11 mouse cellular contexts compared by ENCODE assay signal in genomic region chr11:34123147-34123546, GRCm38 (mm10). TPM values are rescaled to one million over a fixed set of nuclear protein-coding genes. Genes with fewer than 3 reads are reported as not detected.
DNase-seq lines count a peak whose midpoint lies in the region; ATAC-seq lines count a peak whose summit lies in the region.
"Had no signal": no experiment of that assay in that cellular context is flagged by ENCODE, and none has a peak within 500 bp of the region (broad histone marks: within the 10 kb centered on the region; RNA-seq: fewer than 3 reads in every experiment).

No protein-coding gene starts in this region.

- no peak overlapping the region for H3K27ac ChIP-seq in lung, embryonic 16.5 days (ENCODE audit: low read length)
- no peak overlapping the region for H3K27ac ChIP-seq in hindbrain, embryonic 16.5 days (ENCODE audit: low read depth, low read length)
- H3K27ac ChIP-seq: midbrain, embryonic 12.5 days had no signal

- ATAC-seq in lung, embryonic 16.5 days (ENCODE audit: low read depth) = 0 out of 2 replicates have a peak, but pooled peaks have one; percentile 31
- 0 out of 2 replicates have a peak, but pooled peaks have one; percentile 37 for ATAC-seq in hindbrain, embryonic 16.5 days

- no peak overlapping the region for H3K4me2 ChIP-seq in lung, embryonic 16.5 days (ENCODE audit: low read depth, low read length)
- H3K4me2 ChIP-seq in hindbrain, embryonic 16.5 days (ENCODE audit: low read length) = no peak overlapping the region
- H3K4me2 ChIP-seq: midbrain, embryonic 12.5 days had no signal

- no peaks in the 10 kb centered on the region for H3K4me1 ChIP-seq in lung, embryonic 16.5 days (replicated peaks; ENCODE audit: control insufficient read depth, insufficient read depth, low read length)
- no peaks in the 10 kb centered on the region for H3K4me1 ChIP-seq in hindbrain, embryonic 16.5 days (ENCODE audit: control insufficient read depth, insufficient read depth, low read depth, low read length)
- H3K4me1 ChIP-seq: midbrain, embryonic 12.5 days had no signal

- WGBS in lung, embryonic 16.5 days = 6% methylated on average over 2 of the region's 2 CpGs
- WGBS in hindbrain, embryonic 16.5 days = 8% methylated on average over 2 of the region's 2 CpGs

- no peak overlapping the region for H3K4me3 ChIP-seq in lung, embryonic 16.5 days (ENCODE audit: low read length)
- no peak overlapping the region for H3K4me3 ChIP-seq in hindbrain, embryonic 16.5 days (ENCODE audit: low read length)
- H3K4me3 ChIP-seq: midbrain, embryonic 12.5 days had no signal

- H3K9me3 ChIP-seq in lung, embryonic 16.5 days (ENCODE audit: control insufficient read depth, low read length) = no peaks in the 10 kb centered on the region
- H3K9me3 ChIP-seq in hindbrain, embryonic 16.5 days (ENCODE audit: control insufficient read depth, low read length) = no peaks in the 10 kb centered on the region
- H3K9me3 ChIP-seq: midbrain, embryonic 12.5 days had no signal

- no peaks in the 10 kb centered on the region for H3K36me3 ChIP-seq in lung, embryonic 16.5 days (ENCODE audit: control insufficient read depth, insufficient read depth, low read length)
- no peaks in the 10 kb centered on the region for H3K36me3 ChIP-seq in hindbrain, embryonic 16.5 days (ENCODE audit: control insufficient read depth, insufficient read depth, low read length)
- H3K36me3 ChIP-seq: G1E; midbrain, embryonic 12.5 days had no signal

- DNase-seq in cerebellum, adult 18-20 months = peak; percentile 10 to 33
- no peak for DNase-seq in cerebellum, adult 9-11 months
- no peak for DNase-seq in lung, adult 18-20 months
- DNase-seq in cerebellum, adult 9-10 months = peak; percentile 29
- DNase-seq in mesoderm, embryonic 11.5 days (ENCODE audit: low read depth, low spot score) = peak; percentile 64
- no peak for DNase-seq in ovary, postnatal 36 days (ENCODE audit: low spot score)

- no peak overlapping the region for H3K9ac ChIP-seq in lung, embryonic 16.5 days (ENCODE audit: low read length)
- no peak overlapping the region for H3K9ac ChIP-seq in hindbrain, embryonic 16.5 days (ENCODE audit: low read depth, low read length)
- H3K9ac ChIP-seq: midbrain, embryonic 12.5 days had no signal

- H3K27me3 ChIP-seq in lung, embryonic 16.5 days (ENCODE audit: control insufficient read depth, insufficient read depth, low read depth, low read length) = no peaks in the 10 kb centered on the region
- no peaks in the 10 kb centered on the region for H3K27me3 ChIP-seq in hindbrain, embryonic 16.5 days (replicated peaks; ENCODE audit: control insufficient read depth, insufficient read depth, low read length)
- H3K27me3 ChIP-seq: midbrain, embryonic 12.5 days had no signal

RNA-seq across cellular contexts. Expression of gene 4930469K13Rik, which starts 24.8 kb away (rescaled TPM):
- polyA plus RNA-seq in lung, embryonic 16.5 days (2015; fragmentation: Nextera tagmentation; extraction: Ambion mirVana) = not detected in 2 replicates
- 7.9 and 9.6 TPM in 2 replicates for polyA plus RNA-seq in hindbrain, embryonic 16.5 days (2015; fragmentation: Nextera tagmentation; extraction: Ambion mirVana)
- polyA plus RNA-seq: G1E; heart, embryonic 14.5 days; midbrain, embryonic 12.5 days had no signal

Comparison
In these comparisons a context has a peak if more than half of its experiments do, and no peak if none do; other contexts are left out.
1. DNase-seq: peak in cerebellum, adult 18-20 months (2 of 2), cerebellum, adult 9-10 months (single experiment) and mesoderm, embryonic 11.5 days (single experiment); none in cerebellum, adult 9-11 months (single experiment), lung, adult 18-20 months (0 of 2) and ovary, postnatal 36 days (single experiment).